Mouse (Mus musculus) small intestine, adult 2 months (tissue): ENCODE data around the gene Sema6b.

Experiments used
- CTCF ChIP-seq: fragments of 200-500 bp; IDR thresholded peaks from 2 replicates; pipeline ENCODE4 v1.5.1; 2012; ENCODE audit warnings: low read depth, mild to moderate bottlenecking, control low read depth, inconsistent platforms, low read length, moderate library complexity, mixed read lengths; ENCODE audit not compliant: insufficient replicate concordance, insufficient read length; ENCODE audit errors: extremely low read depth
- POLR2A ChIP-seq: fragments of 200-500 bp; IDR thresholded peaks from 2 replicates; pipeline ENCODE4 v1.6.1; 2012; ENCODE audit warnings: low read depth, mild to moderate bottlenecking, control low read depth, inconsistent platforms, low read length, moderate library complexity

GRCm38 (mm10) chr17:56077523-56077922 is 62.6 kb downstream of the Sema6b start:
- TF ChIP-seq CTCF (no peak), POLR2A (no peak)
